Mouse (Mus musculus): ENCODE measurements around the gene Ube2o. TPM values are rescaled to one million over a fixed set of nuclear protein-coding genes. Genes with fewer than 3 reads are reported as not detected.

Ube2o gene
- total RNA-seq, 2 experiments from 2014 or later, result 27.7 to 29.5 TPM

Other genes with a start within 250 kb of the Ube2o start
- 1 to 10 TPM in 1 of 2 experiments, not detected in 1; 2.2 TPM for gene Foxj1, start 246.0 kb downstream of the Ube2o start, total RNA-seq (2021)
- 1 to 10 TPM; 5.8 to 7.2 TPM for gene Rnf157, start 168.4 kb downstream of the Ube2o start, total RNA-seq (2021)
- gene Ubald2, start 147.4 kb downstream of the Ube2o start, total RNA-seq (2021), result 10 to 100 TPM; 32.0 to 33.3 TPM
- under 1 TPM in 1 of 2 experiments, not detected in 1; 0.05 TPM for gene Qrich2, start 115.2 kb downstream of the Ube2o start, total RNA-seq (2021)
- 10 to 100 TPM; 25.1 to 29.4 TPM for gene Prpsap1, start 87.2 kb downstream of the Ube2o start, total RNA-seq (2021)
- gene Sphk1, start 50.5 kb downstream of the Ube2o start, total RNA-seq (2021), result 1 to 10 TPM in 1 of 2 experiments, under 1 TPM in 1; 0.94 to 1.4 TPM
- gene Aanat, start 5.0 kb upstream of the Ube2o start, total RNA-seq (2021), result not detected
- 10 to 100 TPM; 10.6 to 11.5 TPM for gene Rhbdf2, start 45.6 kb upstream of the Ube2o start, total RNA-seq (2021)
- 1 to 10 TPM in 1 of 2 experiments, under 1 TPM in 1; 0.62 to 1.6 TPM for gene Prcd, start 72.1 kb upstream of the Ube2o start, total RNA-seq (2021)
- 10 to 100 TPM; 31.5 to 38.5 TPM for gene Cygb, start 72.9 kb upstream of the Ube2o start, total RNA-seq (2021)
- gene St6galnac1, start 194.1 kb upstream of the Ube2o start, total RNA-seq (2021), result not detected
- 10 to 100 TPM; 14.8 to 18.7 TPM for gene Mxra7, start 246.6 kb upstream of the Ube2o start, total RNA-seq (2021)

Measured in heart, adult 18-20 months (tissue).